Mouse (Mus musculus) forebrain, postnatal 0 days (tissue): ENCODE data around the gene Rassf4. TPM values are rescaled to one million over a fixed set of nuclear protein-coding genes. Genes with fewer than 3 reads are reported as not detected.
A peak's percentile ranks its signal among the peaks of the same experiment; 100 is the strongest.

Source experiments
- ATAC-seq: fragments of 200-750 bp; cut with Nextera tagmentation; 2 replicates; pipeline ENCODE4 v1.8.0; 2017; ENCODE audit warnings: mild to moderate bottlenecking, moderate library complexity
- DNase-seq: peaks from one replicate; pipeline ENCODE4 v3.0.0-alpha.2; 2015
- H3K27ac ChIP-seq: fragments of 300-500 bp; sonication (generic); 2 replicates; pipeline ENCODE4 v1.5.1; 2014; ENCODE audit warnings: low read depth, mild to moderate bottlenecking, antibody characterized with exemption, low read length, moderate library complexity, mixed read lengths
- H3K27me3 ChIP-seq: fragments of 300-500 bp; sonication (generic); 2 replicates; pipeline ENCODE4 v1.6.1; 2014; ENCODE audit warnings: mild to moderate bottlenecking, low read length, mixed read lengths; ENCODE audit not compliant: insufficient read depth
- H3K36me3 ChIP-seq: fragments of 300-500 bp; sonication (generic); 2 replicates; pipeline ENCODE4 v1.6.1; 2014; ENCODE audit warnings: mild to moderate bottlenecking, moderate library complexity; ENCODE audit not compliant: insufficient read depth
- H3K4me1 ChIP-seq: fragments of 300-500 bp; sonication (generic); 2 replicates; pipeline ENCODE4 v1.6.1; 2014; ENCODE audit warnings: antibody characterized with exemption; ENCODE audit not compliant: insufficient read depth
- H3K4me2 ChIP-seq: fragments of 300-500 bp; sonication (generic); 2 replicates; pipeline ENCODE4 v1.6.1; 2014; ENCODE audit warnings: low read depth, mild to moderate bottlenecking, moderate library complexity
- H3K4me3 ChIP-seq: fragments of 300-500 bp; sonication (generic); 2 replicates; pipeline ENCODE4 v1.5.1; 2014; ENCODE audit warnings: low read depth, low read length, mixed read lengths
- H3K9ac ChIP-seq: fragments of 300-500 bp; sonication (generic); 2 replicates; pipeline ENCODE4 v1.6.1; 2014; ENCODE audit warnings: mild to moderate bottlenecking
- H3K9me3 ChIP-seq: fragments of 300-500 bp; sonication (generic); 2 replicates; pipeline ENCODE4 v1.6.1; 2016; ENCODE audit warnings: low read length
- CTCF ChIP-seq: sonication (generic); IDR thresholded peaks from 2 replicates; pipeline ENCODE4 v1.5.1; 2016; ENCODE audit warnings: antibody characterized with exemption, control low read depth, low read depth
- WGBS: fragments of 180-500 bp; shearing (Covaris S2); extraction: QIAGEN DNeasy Blood & Tissue Kit; methylation state at CpG from one replicate; pipeline ENCODE4 v1.1.7; 2014; 5-methylcytosine and 5-hydroxymethylcytosine counted together
- polyA plus RNA-seq: library from polyadenylated mRNA; unstranded; fragments of >200 nt; fragmentation: Nextera tagmentation; extraction: Ambion mirVana; gene quantifications from 2 replicates; pipeline ENCODE4 v1.2.1, GENCODE M21; 2015
- total RNA-seq: library from RNA; depleted of rRNA; stranded (reverse); fragments of >200 nt; gene quantifications from 2 replicates; pipeline ENCODE4 v1.2.3, GENCODE M21; 2014

Gene Rassf4
- total and polyA plus RNA-seq, 2 experiments from 2014 or later = 2.8 to 6.5 TPM

- Histone ChIP-seq H3K4me3 (no peak overlapping the region), H3K27ac (no peak overlapping the region), H3K36me3 (no peaks in the 10 kb centered on the region), H3K9ac (no peak overlapping the region), H3K4me2 (no peak overlapping the region), H3K27me3 (no peaks in the 10 kb centered on the region), H3K4me1 (no peaks in the 10 kb centered on the region), H3K9me3 (no peaks in the 10 kb centered on the region)
- DNase-seq (no peak), ATAC-seq (no peak)
- 89% methylated on average over 4 of the region's 4 CpGs for WGBS
- TF ChIP-seq CTCF = no peak
Observed at GRCm38 (mm10) chr6:116671768-116672167, 2.0 kb downstream of the Rassf4 start.

- no peak overlapping the region for H3K9ac ChIP-seq
- no peak overlapping the region for H3K4me2 ChIP-seq
- no peaks in the 10 kb centered on the region for H3K9me3 ChIP-seq
- no peak for TF ChIP-seq CTCF
- DNase-seq (no peak), ATAC-seq (no peak)
- no peak overlapping the region for H3K4me3 ChIP-seq
- no peak overlapping the region for H3K27ac ChIP-seq
- no peaks in the 10 kb centered on the region for H3K4me1 ChIP-seq
- WGBS = 17% methylated on average over 5 of the region's 5 CpGs
- no peaks in the 10 kb centered on the region for H3K27me3 ChIP-seq
- H3K36me3 ChIP-seq = no peaks in the 10 kb centered on the region
Observed at GRCm38 (mm10) chr6:116671031-116671430, 2.7 kb downstream of the Rassf4 start.

- Histone ChIP-seq H3K4me1 (no peaks in the 10 kb centered on the region), H3K36me3 (no peaks in the 10 kb centered on the region), H3K9ac (no peak overlapping the region), H3K27me3 (no peaks in the 10 kb centered on the region), H3K27ac (no peak overlapping the region), H3K9me3 (no peaks in the 10 kb centered on the region), H3K4me2 (no peak overlapping the region), H3K4me3 (no peak overlapping the region)
- TF ChIP-seq CTCF = no peak
- DNase-seq (peak; percentile 29), ATAC-seq (peak; percentile 41)
- 15% methylated on average over 6 of the region's 6 CpGs for WGBS
Observed at GRCm38 (mm10) chr6:116670144-116670543, 3.6 kb downstream of the Rassf4 start.

- WGBS = 53% methylated on average over 11 of the region's 11 CpGs
- Histone ChIP-seq H3K4me1 (no peaks in the 10 kb centered on the region), H3K4me3 (no peak overlapping the region), H3K27ac (no peak overlapping the region), H3K4me2 (no peak overlapping the region), H3K9me3 (no peaks in the 10 kb centered on the region), H3K36me3 (no peaks in the 10 kb centered on the region), H3K27me3 (no peaks in the 10 kb centered on the region), H3K9ac (no peak overlapping the region)
- ATAC-seq (no peak), DNase-seq (no peak)
- TF ChIP-seq CTCF = no peak
Observed at GRCm38 (mm10) chr6:116668682-116669470, 4.9 kb downstream of the Rassf4 start.

GRCm38 (mm10) chr6:116667382-116667781 lies 6.4 kb downstream of the Rassf4 start:
- Histone ChIP-seq H3K9me3 (no peaks in the 10 kb centered on the region), H3K4me1 (no peaks in the 10 kb centered on the region), H3K36me3 (no peaks in the 10 kb centered on the region), H3K27me3 (no peaks in the 10 kb centered on the region), H3K9ac (no peak overlapping the region), H3K4me3 (no peak overlapping the region), H3K4me2 (no peak overlapping the region), H3K27ac (no peak overlapping the region)
- no peak for TF ChIP-seq CTCF
- ATAC-seq = no peak
- DNase-seq = no peak
- 57% methylated on average over 3 of the region's 3 CpGs for WGBS

GRCm38 (mm10) chr6:116666892-116667291 lies 6.9 kb downstream of the Rassf4 start:
- no peaks in the 10 kb centered on the region for H3K27me3 ChIP-seq
- H3K36me3 ChIP-seq = no peaks in the 10 kb centered on the region
- no peak overlapping the region for H3K4me2 ChIP-seq
- H3K9ac ChIP-seq = no peak overlapping the region
- H3K4me3 ChIP-seq = no peak overlapping the region
- ATAC-seq = no peak
- H3K27ac ChIP-seq = no peak overlapping the region
- H3K4me1 ChIP-seq = no peaks in the 10 kb centered on the region
- no peak for DNase-seq
- TF ChIP-seq CTCF = no peak
- H3K9me3 ChIP-seq = no peaks in the 10 kb centered on the region
- 9% methylated on average over 3 of the region's 3 CpGs for whole genome bisulfite sequencing

GRCm38 (mm10) chr6:116666085-116666750 lies 7.5 kb downstream of the Rassf4 start:
- no peak for TF ChIP-seq CTCF
- ATAC-seq (no peak), DNase-seq (no peak)
- Histone ChIP-seq H3K4me2 (no peak overlapping the region), H3K27me3 (no peaks in the 10 kb centered on the region), H3K4me3 (no peak overlapping the region), H3K36me3 (no peaks in the 10 kb centered on the region), H3K4me1 (no peaks in the 10 kb centered on the region), H3K27ac (no peak overlapping the region), H3K9ac (no peak overlapping the region), H3K9me3 (no peaks in the 10 kb centered on the region)
- 52% methylated on average over 12 of the region's 12 CpGs for WGBS
